In the genomic region with DNA sequence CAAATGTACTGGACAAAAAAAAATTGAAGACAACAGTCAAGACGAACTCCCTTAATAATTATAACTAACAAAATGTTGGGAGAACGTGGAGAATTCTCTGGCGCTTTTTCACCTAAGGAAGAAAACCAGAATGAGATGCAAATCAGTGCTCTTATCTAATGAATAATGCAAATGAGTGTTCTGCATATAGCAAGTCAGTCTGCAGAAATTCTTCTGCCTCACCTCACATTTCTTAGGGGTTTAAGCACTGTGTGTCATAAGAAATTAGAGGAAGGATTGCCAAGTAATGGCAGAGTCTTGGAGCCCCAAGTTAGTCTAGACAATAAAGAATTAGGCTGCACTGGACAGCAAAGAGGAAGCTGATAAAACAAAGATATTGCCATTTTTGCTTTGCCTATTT, we compare ENCODE assay signal across 29 mouse cellular contexts. TPM values are rescaled to one million over a fixed set of nuclear protein-coding genes. Genes with fewer than 3 reads are reported as not detected.
DNase-seq lines count a peak whose midpoint lies in the region; ATAC-seq and TF ChIP-seq lines count a peak whose summit lies in the region.
"Had no signal": no experiment of that assay in that cellular context is flagged by ENCODE, and none has a peak within 500 bp of the region (broad histone marks: within the 10 kb centered on the region; RNA-seq: fewer than 3 reads in every experiment).

No protein-coding gene starts in this region.

- WGBS in forebrain, embryonic 14.5 days, result 32% methylated on average over 3 of the region's 3 CpGs
- WGBS in forebrain, embryonic 12.5 days, result 54% methylated on average over 3 of the region's 3 CpGs
- WGBS in midbrain, embryonic 11.5 days, result 74% methylated on average over 3 of the region's 3 CpGs
- WGBS in midbrain, embryonic 16.5 days, result 59% methylated on average over 3 of the region's 3 CpGs
- WGBS in forebrain, postnatal 0 days, result 29% methylated on average over 3 of the region's 3 CpGs

- TF ChIP-seq CTCF in forebrain, postnatal 0 days (IDR thresholded peaks at IDR 0.05; ENCODE audit: low read depth), result no peak

- H3K4me1 ChIP-seq in forebrain, embryonic 14.5 days (ENCODE audit: control insufficient read depth, insufficient read depth, low read length), result peaks cover 4% of the 10 kb centered on the region; the same call in 1 of the 2 replicates
- no peaks in the 10 kb centered on the region for H3K4me1 ChIP-seq in forebrain, embryonic 12.5 days
- H3K4me1 ChIP-seq in midbrain, embryonic 11.5 days (ENCODE audit: control insufficient read depth, insufficient read depth, low read length), result no peaks in the 10 kb centered on the region
- H3K4me1 ChIP-seq in midbrain, embryonic 16.5 days (ENCODE audit: control insufficient read depth, insufficient read depth, low read length), result peaks cover 2% of the 10 kb centered on the region
- peaks cover 3% of the 10 kb centered on the region; the same call in 1 of the 2 replicates for H3K4me1 ChIP-seq in forebrain, postnatal 0 days (ENCODE audit: insufficient read depth)
- H3K4me1 ChIP-seq: embryonic facial prominence, embryonic 10.5 days; embryonic facial prominence, embryonic 13.5 days; intestine, embryonic 15.5 days had no signal

- H3K9ac ChIP-seq in forebrain, embryonic 14.5 days (ENCODE audit: low read length), result no peak overlapping the region
- no peak overlapping the region for H3K9ac ChIP-seq in forebrain, embryonic 12.5 days
- no peak overlapping the region for H3K9ac ChIP-seq in midbrain, embryonic 11.5 days (ENCODE audit: low read length)
- no peak overlapping the region for H3K9ac ChIP-seq in midbrain, embryonic 16.5 days (ENCODE audit: low read depth, low read length)
- H3K9ac ChIP-seq in forebrain, postnatal 0 days, result no peak overlapping the region
- H3K9ac ChIP-seq: embryonic facial prominence, embryonic 13.5 days; hindbrain, embryonic 13.5 days; intestine, embryonic 15.5 days had no signal

- peak; percentile 56 for DNase-seq in forebrain, embryonic 14.5 days (ENCODE audit: low spot score)
- peak; percentile 35 for DNase-seq in midbrain, embryonic 11.5 days (ENCODE audit: low spot score, missing footprints)
- no peak for DNase-seq in forebrain, postnatal 0 days
- DNase-seq: adrenal gland, postnatal 10 days; adrenal gland, postnatal 36 days; B cell, adult 2 months; cerebellum, adult 11-12 months; cerebellum, adult 8-10 months; cerebellum, postnatal 10 days; cerebellum, postnatal 36 days; embryo, embryonic 11 days; gastrocnemius, postnatal 14 days; heart, adult 11 months; kidney, adult 11 months; kidney, adult 8-10 months had no signal

- no peak overlapping the region for H3K4me3 ChIP-seq in forebrain, embryonic 14.5 days (ENCODE audit: low read depth, low read length)
- no peak overlapping the region for H3K4me3 ChIP-seq in forebrain, embryonic 12.5 days (replicated peaks)
- H3K4me3 ChIP-seq in midbrain, embryonic 11.5 days (ENCODE audit: low read depth, low read length), result no peak overlapping the region
- H3K4me3 ChIP-seq in midbrain, embryonic 16.5 days (ENCODE audit: low read depth, low read length), result no peak overlapping the region
- H3K4me3 ChIP-seq in forebrain, postnatal 0 days (ENCODE audit: low read depth, low read length), result no peak overlapping the region
- H3K4me3 ChIP-seq: embryonic facial prominence, embryonic 10.5 days; embryonic facial prominence, embryonic 13.5 days; erythroblast, embryonic 14.5 days; hindbrain, embryonic 13.5 days; intestine, embryonic 15.5 days had no signal

- H3K27me3 ChIP-seq in forebrain, embryonic 14.5 days (replicated peaks; ENCODE audit: control insufficient read depth, insufficient read depth, low read length), result no peaks in the 10 kb centered on the region
- no peaks in the 10 kb centered on the region for H3K27me3 ChIP-seq in forebrain, embryonic 12.5 days
- H3K27me3 ChIP-seq in midbrain, embryonic 11.5 days (ENCODE audit: control insufficient read depth, insufficient read depth, low read length), result no peaks in the 10 kb centered on the region
- no peaks in the 10 kb centered on the region for H3K27me3 ChIP-seq in midbrain, embryonic 16.5 days (ENCODE audit: control insufficient read depth, insufficient read depth, low read depth, low read length)
- H3K27me3 ChIP-seq in forebrain, postnatal 0 days (ENCODE audit: insufficient read depth, low read length), result no peaks in the 10 kb centered on the region
- H3K27me3 ChIP-seq: CH12.LX; embryonic facial prominence, embryonic 13.5 days; hindbrain, embryonic 13.5 days; intestine, embryonic 15.5 days; Patski had no signal

- no peaks in the 10 kb centered on the region for H3K9me3 ChIP-seq in forebrain, embryonic 14.5 days (replicated peaks; ENCODE audit: control insufficient read depth, low read length)
- no peaks in the 10 kb centered on the region for H3K9me3 ChIP-seq in forebrain, embryonic 12.5 days
- no peaks in the 10 kb centered on the region for H3K9me3 ChIP-seq in midbrain, embryonic 11.5 days (ENCODE audit: control insufficient read depth, low read length)
- no peaks in the 10 kb centered on the region for H3K9me3 ChIP-seq in midbrain, embryonic 16.5 days (replicated peaks; ENCODE audit: control insufficient read depth, low read length, poor library complexity, severe bottlenecking)
- H3K9me3 ChIP-seq in forebrain, postnatal 0 days (ENCODE audit: low read length), result no peaks in the 10 kb centered on the region
- H3K9me3 ChIP-seq: embryonic facial prominence, embryonic 10.5 days; embryonic facial prominence, embryonic 13.5 days; hindbrain, embryonic 13.5 days; intestine, embryonic 15.5 days had no signal

- no peak overlapping the region for H3K27ac ChIP-seq in forebrain, embryonic 14.5 days (ENCODE audit: low read depth, low read length)
- H3K27ac ChIP-seq in forebrain, embryonic 12.5 days, result no peak overlapping the region
- H3K27ac ChIP-seq in midbrain, embryonic 11.5 days (ENCODE audit: low read depth, low read length), result no peak overlapping the region
- no peak overlapping the region for H3K27ac ChIP-seq in midbrain, embryonic 16.5 days (ENCODE audit: low read length)
- no peak overlapping the region for H3K27ac ChIP-seq in forebrain, postnatal 0 days (ENCODE audit: low read depth, low read length)
- H3K27ac ChIP-seq: embryonic facial prominence, embryonic 10.5 days; embryonic facial prominence, embryonic 13.5 days; hindbrain, embryonic 13.5 days; intestine, embryonic 15.5 days had no signal

- peak; percentile 75 for ATAC-seq in forebrain, embryonic 14.5 days
- ATAC-seq in forebrain, embryonic 12.5 days (ENCODE audit: low FRiP score), result no peak
- no peak for ATAC-seq in midbrain, embryonic 11.5 days (ENCODE audit: low FRiP score)
- ATAC-seq in midbrain, embryonic 16.5 days, result no peak
- ATAC-seq in forebrain, postnatal 0 days, result peak; percentile 66
- no peak for ATAC-seq in megakaryocyte-erythroid progenitor cell, adult 5-6 weeks (replicated peaks; ENCODE audit: low FRiP score, low TSS enrichment, poor library complexity, severe bottlenecking)
- ATAC-seq: hindbrain, embryonic 16.5 days; intestine, embryonic 15.5 days; Patski had no signal

- H3K36me3 ChIP-seq in forebrain, embryonic 14.5 days (ENCODE audit: control insufficient read depth, insufficient read depth, low read length), result no peaks in the 10 kb centered on the region
- no peaks in the 10 kb centered on the region for H3K36me3 ChIP-seq in forebrain, embryonic 12.5 days (replicated peaks)
- H3K36me3 ChIP-seq in midbrain, embryonic 11.5 days (ENCODE audit: control insufficient read depth, insufficient read depth, low read length), result no peaks in the 10 kb centered on the region
- no peaks in the 10 kb centered on the region for H3K36me3 ChIP-seq in midbrain, embryonic 16.5 days (ENCODE audit: control insufficient read depth, insufficient read depth, low read length)
- no peaks in the 10 kb centered on the region for H3K36me3 ChIP-seq in forebrain, postnatal 0 days (ENCODE audit: insufficient read depth)
- H3K36me3 ChIP-seq: embryonic facial prominence, embryonic 10.5 days; embryonic facial prominence, embryonic 13.5 days; G1E; hindbrain, embryonic 13.5 days; intestine, embryonic 15.5 days had no signal

- no peak overlapping the region for H3K4me2 ChIP-seq in forebrain, embryonic 14.5 days (ENCODE audit: low read length)
- no peak overlapping the region for H3K4me2 ChIP-seq in forebrain, embryonic 12.5 days
- H3K4me2 ChIP-seq in midbrain, embryonic 11.5 days, result no peak overlapping the region
- H3K4me2 ChIP-seq in midbrain, embryonic 16.5 days (ENCODE audit: low read length), result no peak overlapping the region
- no peak overlapping the region for H3K4me2 ChIP-seq in forebrain, postnatal 0 days (ENCODE audit: low read depth)
- H3K4me2 ChIP-seq: embryonic facial prominence, embryonic 13.5 days; heart, embryonic 11.5 days; hindbrain, embryonic 13.5 days; intestine, embryonic 15.5 days had no signal

RNA-seq across cellular contexts. Expression of a gene that starts 49.8 kb away (rescaled TPM):
- 12.2 and 17.4 TPM in 2 replicates for polyA plus RNA-seq in forebrain, embryonic 14.5 days (2014; fragmentation: Nextera tagmentation; extraction: Ambion mirVana)
- polyA plus RNA-seq in forebrain, embryonic 12.5 days (2016; fragmentation: Nextera tagmentation; extraction: Ambion mirVana), result 5.0 and 5.2 TPM in 2 replicates
- 2.8 and 2.9 TPM in 2 replicates for polyA plus RNA-seq in midbrain, embryonic 11.5 days (2014; fragmentation: Nextera tagmentation; extraction: Ambion mirVana)
- 53.8 and 67.7 TPM in 2 replicates for polyA plus RNA-seq in midbrain, embryonic 16.5 days (2015; fragmentation: Nextera tagmentation; extraction: Ambion mirVana)
- 19.5 and 34.5 TPM in 2 replicates for total RNA-seq in forebrain, postnatal 0 days (2014; rRNA removed)
- 11.9 and 32.9 TPM in 2 replicates for polyA plus RNA-seq in forebrain, postnatal 0 days (2015; fragmentation: Nextera tagmentation; extraction: Ambion mirVana)
- total RNA-seq in megakaryocyte-erythroid progenitor cell, adult 5-6 weeks (2014; fragmentation: Nextera tagmentation), result not detected in 2 replicates
- total RNA-seq in megakaryocyte-erythroid progenitor cell, adult 5-6 weeks (2017), result 0.19 TPM in 1 of 2 replicates, not detected in the other
- total RNA-seq: CH12.LX; hematopoietic stem cell, adult 5-6 weeks had no signal
- polyA plus RNA-seq: erythroblast, embryonic 14.5 days; G1E had no signal

Comparison
In these comparisons a context has a peak if more than half of its experiments do, and no peak if none do; other contexts are left out.
1. ATAC-seq: peak in forebrain, embryonic 14.5 days (single experiment) and forebrain, postnatal 0 days (single experiment); none in forebrain, embryonic 12.5 days (single experiment), midbrain, embryonic 11.5 days (single experiment), midbrain, embryonic 16.5 days (single experiment) and megakaryocyte-erythroid progenitor cell, adult 5-6 weeks (single experiment).